Mouse (Mus musculus) MEL (cell line): Measurements from ENCODE around the gene Ugt1a6b. TPM values are rescaled to one million over a fixed set of nuclear protein-coding genes. Genes with fewer than 3 reads are reported as not detected.

ENCODE experiments used
- DNase-seq: peaks from one replicate; pipeline ENCODE4 v3.0.0; 2011; ENCODE audit warnings: low read depth, low spot score
- H3K27ac ChIP-seq: 2 replicates; pipeline ENCODE4 v1.5.1; 2012; ENCODE audit warnings: low read depth, mild to moderate bottlenecking, control low read depth, low read length, moderate library complexity; ENCODE audit not compliant: control insufficient read depth
- H3K27me3 ChIP-seq, 2 experiments: fragments of 150-350 bp in 1 of 2; sonication (generic) in 1 of 2; 2 replicates each; pipeline ENCODE4 v1.6.1; 2012; ENCODE audit warnings: low read length in 2 of 2, mild to moderate bottlenecking in 2 of 2, improper control_type of control experiment in 1 of 2, moderate library complexity in 1 of 2; ENCODE audit not compliant: insufficient read depth in 2 of 2, control insufficient read depth in 1 of 2
- H3K36me3 ChIP-seq, 2 experiments: 2 replicates each; pipeline ENCODE4 v1.6.1; 2012 to 2014; ENCODE audit warnings: low read length in 2 of 2, improper control_type of control experiment in 1 of 2, inconsistent platforms in 1 of 2, mild to moderate bottlenecking in 1 of 2; ENCODE audit not compliant: insufficient read depth in 2 of 2, control insufficient read depth in 1 of 2
- H3K4me1 ChIP-seq, 2 experiments: fragments of 150-350 bp in 1 of 2; sonication (generic) in 1 of 2; 2 replicates each; pipeline ENCODE4 v1.6.1; 2012; ENCODE audit warnings: low read length in 2 of 2, improper control_type of control experiment in 1 of 2, mild to moderate bottlenecking in 1 of 2; ENCODE audit not compliant: insufficient read depth in 2 of 2, control insufficient read depth in 1 of 2
- H3K4me3 ChIP-seq, 2 experiments: fragments of 150-350 bp in 1 of 2; sonication (generic) in 1 of 2; 2 replicates each; pipeline ENCODE4 v1.5.1; 2012; ENCODE audit warnings: low read depth in 2 of 2, low read length in 2 of 2, mild to moderate bottlenecking in 2 of 2, moderate library complexity in 2 of 2, control low read depth in 1 of 2, improper control_type of control experiment in 1 of 2; ENCODE audit not compliant: control insufficient read depth in 1 of 2, insufficient read depth in 1 of 2
- H3K79me2 ChIP-seq: 2 replicates; pipeline ENCODE4 v1.6.1; 2012; ENCODE audit warnings: mild to moderate bottlenecking, low read length, moderate library complexity; ENCODE audit not compliant: control insufficient read depth, poor library complexity, insufficient read depth
- H3K9ac ChIP-seq: 2 replicates; pipeline ENCODE4 v1.6.1; 2012; ENCODE audit warnings: low read depth, mild to moderate bottlenecking, control low read depth, low read length, moderate library complexity; ENCODE audit not compliant: control insufficient read depth, poor library complexity, severe bottlenecking
- H3K9me3 ChIP-seq: fragments of 150-350 bp; sonication (generic); replicated peaks from 2 replicates; pipeline ENCODE4 v1.6.1; 2012; ENCODE audit warnings: mild to moderate bottlenecking, low read length, improper control_type of control experiment, moderate library complexity; ENCODE audit not compliant: insufficient read depth
- CHD1 ChIP-seq: IDR thresholded peaks from 2 replicates; pipeline ENCODE4 v1.6.1; 2012; ENCODE audit warnings: low read depth, mild to moderate bottlenecking, inconsistent platforms, low read length, improper control_type of control experiment
- CHD2 ChIP-seq: IDR thresholded peaks from 2 replicates; pipeline ENCODE4 v1.6.1; 2011; ENCODE audit warnings: low read length, improper control_type of control experiment
- E2F4 ChIP-seq: IDR thresholded peaks from 2 replicates; pipeline ENCODE4 v1.6.1; 2011; ENCODE audit warnings: low read depth, low read length, improper control_type of control experiment, borderline replicate concordance
- ELF1 ChIP-seq: IDR thresholded peaks from 2 replicates; pipeline ENCODE4 v1.6.1; 2014; ENCODE audit warnings: low read depth, mild to moderate bottlenecking, inconsistent platforms, low read length, improper control_type of control experiment, moderate library complexity
- GABPA ChIP-seq: IDR thresholded peaks from 2 replicates; pipeline ENCODE4 v1.6.1; 2012; ENCODE audit warnings: low read depth, mild to moderate bottlenecking, inconsistent platforms, low read length, improper control_type of control experiment, moderate library complexity
- GATA1 ChIP-seq: IDR thresholded peaks from 2 replicates; pipeline ENCODE4 v1.6.1; 2011; ENCODE audit warnings: low read depth, low read length, improper control_type of control experiment
- HCFC1 ChIP-seq: IDR thresholded peaks from 2 replicates; pipeline ENCODE4 v1.6.1; 2012; ENCODE audit warnings: low read depth, mild to moderate bottlenecking, inconsistent platforms, low read length, improper control_type of control experiment, moderate library complexity
- JUND ChIP-seq: IDR thresholded peaks from 2 replicates; pipeline ENCODE4 v1.6.1; 2011; ENCODE audit warnings: low read depth, mild to moderate bottlenecking, improper control_type of control experiment, low read length
- MAX ChIP-seq: IDR thresholded peaks from 2 replicates; pipeline ENCODE4 v1.6.1; 2011; ENCODE audit warnings: low read length, improper control_type of control experiment
- MAZ ChIP-seq: IDR thresholded peaks from 2 replicates; pipeline ENCODE4 v1.6.1; 2012; ENCODE audit warnings: low read depth, mild to moderate bottlenecking, inconsistent platforms, low read length, improper control_type of control experiment
- MEF2A ChIP-seq: IDR thresholded peaks from 2 replicates; pipeline ENCODE4 v1.6.1; 2014; ENCODE audit warnings: low read depth, mild to moderate bottlenecking, inconsistent platforms, low read length, improper control_type of control experiment; ENCODE audit not compliant: poor library complexity, insufficient replicate concordance, severe bottlenecking; ENCODE audit errors: extremely low read depth
- MXI1 ChIP-seq: IDR thresholded peaks from 2 replicates; pipeline ENCODE4 v1.6.1; 2011; ENCODE audit warnings: mild to moderate bottlenecking, low read depth, low read length, improper control_type of control experiment
- MYB ChIP-seq: IDR thresholded peaks from 2 replicates; pipeline ENCODE4 v1.6.1; 2011; ENCODE audit warnings: mild to moderate bottlenecking, low read depth, low read length, improper control_type of control experiment
- NRF1 ChIP-seq: IDR thresholded peaks from 2 replicates; pipeline ENCODE4 v1.6.1; 2014; ENCODE audit warnings: low read depth, mild to moderate bottlenecking, inconsistent platforms, low read length, improper control_type of control experiment, moderate library complexity; ENCODE audit not compliant: poor library complexity, insufficient read depth, severe bottlenecking
- POLR2AphosphoS5 ChIP-seq: IDR thresholded peaks from 2 replicates; pipeline ENCODE4 v1.6.1; 2012; ENCODE audit warnings: low read depth, borderline replicate concordance, mild to moderate bottlenecking, inconsistent platforms, low read length, moderate library complexity, mixed read lengths
- RAD21 ChIP-seq: IDR thresholded peaks from 2 replicates; pipeline ENCODE4 v1.6.1; 2011; ENCODE audit warnings: mild to moderate bottlenecking, low read depth, low read length, improper control_type of control experiment
- TBP ChIP-seq: IDR thresholded peaks from 2 replicates; pipeline ENCODE4 v1.8.0; 2011; ENCODE audit warnings: low read depth, low read length, improper control_type of control experiment
- TCF12 ChIP-seq: IDR thresholded peaks from 2 replicates; pipeline ENCODE4 v1.6.1; 2014; ENCODE audit warnings: low read depth, mild to moderate bottlenecking, inconsistent platforms, low read length, improper control_type of control experiment, moderate library complexity
- USF1 ChIP-seq: IDR thresholded peaks from 2 replicates; pipeline ENCODE4 v1.6.1; 2014; ENCODE audit warnings: low read depth, mild to moderate bottlenecking, inconsistent platforms, low read length, improper control_type of control experiment, moderate library complexity
- polyA plus RNA-seq, 2 experiments: library from polyadenylated mRNA; stranded (reverse) in 1 of 2; unstranded in 1 of 2; fragments of >175 nt in 1 of 2; fragments of >200 nt in 1 of 2; gene quantifications; 2 replicates each; pipeline versions ENCODE4 v1.2.1 to v1.2.4; 2012; ENCODE audit warnings: low replicate concordance in 2 of 2, low read depth in 1 of 2; ENCODE audit not compliant: insufficient read length in 2 of 2, insufficient read depth in 1 of 2, missing spikeins in 1 of 2
- total RNA-seq: library from RNA; depleted of rRNA; stranded (reverse); fragments of 300-350 nt; gene quantifications from 2 replicates; pipeline ENCODE4 v1.2.3, GENCODE M21; 2012

The Ugt1a6b gene
- total and polyA plus RNA-seq, 3 experiments, result not detected

DNA sequence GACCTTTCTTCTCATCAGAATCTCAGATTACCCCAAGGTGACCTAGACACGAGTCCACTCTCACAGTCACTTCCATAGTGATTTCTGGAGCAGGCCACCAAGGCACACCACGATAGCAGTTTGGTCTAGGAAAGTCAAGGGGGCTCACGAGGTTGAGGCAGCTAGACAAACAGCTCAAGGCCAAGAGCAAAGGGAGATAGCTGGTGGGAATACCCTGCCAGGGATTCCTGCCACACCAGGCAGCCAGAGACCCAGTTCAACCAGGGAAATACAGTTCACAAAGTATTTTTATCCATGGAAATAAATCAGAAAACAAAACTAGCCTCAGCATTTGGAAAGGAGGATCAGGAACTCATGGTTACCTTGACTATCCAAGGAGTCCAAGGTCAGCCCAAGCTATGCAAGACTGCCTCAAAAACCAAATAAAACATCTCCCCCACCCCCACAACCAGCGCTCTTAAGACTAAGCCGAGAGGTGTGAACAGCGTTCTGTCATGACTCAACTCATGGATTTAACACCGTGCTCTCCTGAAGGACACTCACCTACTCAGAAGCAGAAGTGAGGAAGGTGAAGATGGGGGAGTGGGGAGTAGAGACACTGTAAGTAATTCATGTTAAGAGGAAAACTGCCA, 161.3 kb downstream of the Ugt1a6b start:
- Histone ChIP-seq H3K9me3 (no peaks in the 10 kb centered on the region), H3K9ac (no peak overlapping the region), H3K79me2 (no peaks in the 10 kb centered on the region), H3K27ac (no peak overlapping the region), H3K27me3 (no peaks in the 10 kb centered on the region), H3K4me1 (peaks cover 7 to 17% of the 10 kb centered on the region in 2 experiments), H3K4me3 (no peak overlapping the region), H3K36me3 (peaks cover 24 to 29% of the 10 kb centered on the region in 2 experiments)
- DNase-seq, result no peak
- TF ChIP-seq MEF2A (no peak), JUND (0 out of 2 replicates have a peak, but pooled peaks have one; percentile 22), POLR2AphosphoS5 (0 out of 2 replicates have a peak, but pooled peaks have one; percentile 60), RAD21 (no peak)
- TF ChIP-seq, all 39 proteins: peak for 2

DNA sequence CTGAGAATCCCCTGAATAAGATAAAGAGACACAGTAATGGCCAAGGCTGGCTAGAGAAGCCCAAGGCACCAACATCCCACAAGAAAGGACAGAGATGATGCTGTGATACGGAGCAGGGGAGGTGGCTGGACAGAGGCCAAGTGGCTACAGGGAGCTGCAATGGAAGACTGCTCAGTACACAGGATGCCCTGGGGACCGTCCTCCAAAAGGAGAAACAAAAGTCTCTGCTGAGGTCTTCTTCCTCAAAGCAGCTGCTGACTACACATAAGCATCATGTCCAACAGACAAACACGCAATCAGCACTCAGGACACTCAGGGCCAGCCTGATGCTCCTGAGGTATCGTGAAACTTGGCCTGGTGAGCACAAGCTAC, 161.8 kb downstream of the Ugt1a6b start:
- no peaks in the 10 kb centered on the region for H3K27me3 ChIP-seq
- no peak for TF ChIP-seq CHD2
- TF ChIP-seq POLR2AphosphoS5, result no peak
- TF ChIP-seq RAD21, result no peak
- TF ChIP-seq MXI1, result no peak
- TF ChIP-seq MAX, result no peak
- TF ChIP-seq MYB, result no peak
- TF ChIP-seq TBP, result no peak
- TF ChIP-seq E2F4, result no peak
- no peak for TF ChIP-seq MAZ
- no peak for TF ChIP-seq TCF12
- no peak for TF ChIP-seq CHD1
- no peak for TF ChIP-seq ELF1
- no peak for TF ChIP-seq USF1
- TF ChIP-seq MEF2A, result no peak
- no peak for TF ChIP-seq HCFC1
- TF ChIP-seq GABPA, result no peak
- TF ChIP-seq GATA1, result no peak
- TF ChIP-seq NRF1, result no peak
- TF ChIP-seq, all 39 proteins: peak for 0

More for the DNA sequence above, 161.8 kb downstream of the Ugt1a6b start:
- Histone ChIP-seq H3K27ac (no peak overlapping the region), H3K36me3 (peaks cover 24 to 34% of the 10 kb centered on the region in 2 experiments), H3K4me1 (peaks cover 7 to 17% of the 10 kb centered on the region in 2 experiments), H3K79me2 (no peaks in the 10 kb centered on the region), H3K9me3 (no peaks in the 10 kb centered on the region), H3K4me3 (no peak overlapping the region), H3K9ac (no peak overlapping the region)
- no peak for DNase-seq
